Mouse (Mus musculus) mammary gland, adult 2 months (tissue): Measurements from ENCODE around the gene Kdm5d. TPM values are rescaled to one million over a fixed set of nuclear protein-coding genes. Genes with fewer than 3 reads are reported as not detected.

Experiments
- polyA plus RNA-seq: library from polyadenylated mRNA; depleted of rRNA; stranded (reverse); fragments of >200 nt; gene quantifications from 2 replicates; pipeline ENCODE4 v1.2.3, GENCODE M21; 2012; ENCODE audit warnings: low replicate concordance; rRNA removed

The Kdm5d gene
- not detected in 2 replicates for polyA plus RNA-seq

GRCm38 (mm10) chrY:897393-898227 is at the start of gene Kdm5d:
Kdm5d (plus strand) TSS chrY:897788.

Other genes starting within 250 kb of the Kdm5d start
- not detected in 2 replicates for gene Zfy1, start 100.4 kb upstream of the Kdm5d start, polyA plus RNA-seq
- not detected in 2 replicates for gene Uba1y, start 79.1 kb upstream of the Kdm5d start, polyA plus RNA-seq
- not detected in 2 replicates for gene Eif2s3y, start 112.8 kb downstream of the Kdm5d start, polyA plus RNA-seq